Mouse (Mus musculus): Measurements from ENCODE around the gene Gm10260.

DNA sequence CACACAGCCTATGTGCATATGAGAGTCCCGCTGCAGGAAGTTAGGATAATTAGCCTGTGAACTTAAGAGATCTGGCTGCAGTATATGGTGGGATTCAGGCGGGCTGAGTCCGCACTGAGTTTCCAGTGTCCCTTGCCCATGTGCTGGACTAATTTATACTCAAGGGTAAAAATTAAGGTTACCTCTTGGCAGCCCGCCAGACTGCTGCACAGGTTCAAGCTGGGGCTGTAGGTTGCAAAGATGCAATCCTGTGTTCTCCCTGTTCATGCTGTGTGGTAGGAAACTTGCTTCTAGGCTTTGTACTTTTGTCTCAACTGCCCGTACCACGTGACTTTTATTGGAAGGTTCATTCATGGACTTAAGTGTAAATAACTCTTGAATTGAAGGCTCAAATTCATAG is 3.0 kb upstream of the Gm10260 start:
- TF ChIP-seq TAL1 (IDR thresholded peaks at IDR 0.05; ENCODE audit: low read length) (no peak), GATA1 (IDR thresholded peaks at IDR 0.05; ENCODE audit: low read length) (no peak)
